Mouse (Mus musculus) spleen, adult 2 months (tissue): Measurements from ENCODE around the gene Ptprn2. TPM values are rescaled to one million over a fixed set of nuclear protein-coding genes. Genes with fewer than 3 reads are reported as not detected.

ENCODE experiments used
- DNase-seq, 2 experiments: peaks; one replicate each; pipeline versions ENCODE4 v3.0.0 to v3.0.0-alpha.2; 2012 to 2021; ENCODE audit warnings: low spot score in 2 of 2, low read depth in 1 of 2
- H3K27ac ChIP-seq: fragments of 200-500 bp; 2 replicates; pipeline ENCODE4 v1.5.1; 2012; ENCODE audit warnings: low read length, inconsistent platforms; ENCODE audit not compliant: insufficient read depth
- H3K27me3 ChIP-seq: fragments of 200-500 bp; 2 replicates; pipeline ENCODE4 v1.6.1; 2012; ENCODE audit warnings: mild to moderate bottlenecking, moderate library complexity, low read length, inconsistent platforms; ENCODE audit not compliant: control insufficient read depth, insufficient read depth
- H3K36me3 ChIP-seq: fragments of 200-500 bp; 2 replicates; pipeline ENCODE4 v1.6.1; 2012; ENCODE audit warnings: mild to moderate bottlenecking, low read length, inconsistent platforms; ENCODE audit not compliant: control insufficient read depth, insufficient read depth
- H3K4me1 ChIP-seq: fragments of 200-500 bp; 2 replicates; pipeline ENCODE4 v1.6.1; 2011; ENCODE audit warnings: inconsistent platforms; ENCODE audit not compliant: control insufficient read depth, insufficient read depth, insufficient read length
- H3K4me3 ChIP-seq: fragments of 200-500 bp; 2 replicates; pipeline ENCODE4 v1.5.1; 2011; ENCODE audit warnings: mild to moderate bottlenecking, inconsistent platforms; ENCODE audit not compliant: insufficient read depth, insufficient read length; ENCODE audit errors: extremely low read depth
- CTCF ChIP-seq: fragments of 200-500 bp; IDR thresholded peaks from 2 replicates; pipeline ENCODE4 v1.5.1; 2011; ENCODE audit warnings: mild to moderate bottlenecking, inconsistent platforms; ENCODE audit not compliant: insufficient read depth, insufficient read length, insufficient replicate concordance; ENCODE audit errors: extremely low read depth
- POLR2A ChIP-seq: fragments of 200-500 bp; IDR thresholded peaks from 2 replicates; pipeline ENCODE4 v1.6.1; 2011; ENCODE audit warnings: low read depth, low read length, inconsistent platforms
- WGBS: fragments of 180-500 bp; shearing (Covaris S2); methylation state at CpG from one replicate; pipeline ENCODE4 v1.1.7; 2018; 5-methylcytosine and 5-hydroxymethylcytosine counted together
- polyA plus RNA-seq: library from polyadenylated mRNA; depleted of rRNA; stranded (reverse); fragments of >200 nt; gene quantifications from 2 replicates; pipeline ENCODE4 v1.2.3, GENCODE M21; 2012

The Ptprn2 gene
- polyA plus RNA-seq, 1 experiment: 0.96 TPM

- H3K4me1 ChIP-seq: no peaks in the 10 kb centered on the region
- TF ChIP-seq CTCF (no peak), POLR2A (no peak)
- no peaks in the 10 kb centered on the region for H3K27me3 ChIP-seq
- no peak for DNase-seq
- H3K4me3 ChIP-seq: no peak overlapping the region
- 82% methylated on average over 5 of the region's 5 CpGs for WGBS
- H3K27ac ChIP-seq: no peak overlapping the region
- H3K36me3 ChIP-seq: no peaks in the 10 kb centered on the region
These were observed 441.6 kb downstream of the Ptprn2 start for GRCm38 (mm10) chr12:116927115-116927514.

DNA sequence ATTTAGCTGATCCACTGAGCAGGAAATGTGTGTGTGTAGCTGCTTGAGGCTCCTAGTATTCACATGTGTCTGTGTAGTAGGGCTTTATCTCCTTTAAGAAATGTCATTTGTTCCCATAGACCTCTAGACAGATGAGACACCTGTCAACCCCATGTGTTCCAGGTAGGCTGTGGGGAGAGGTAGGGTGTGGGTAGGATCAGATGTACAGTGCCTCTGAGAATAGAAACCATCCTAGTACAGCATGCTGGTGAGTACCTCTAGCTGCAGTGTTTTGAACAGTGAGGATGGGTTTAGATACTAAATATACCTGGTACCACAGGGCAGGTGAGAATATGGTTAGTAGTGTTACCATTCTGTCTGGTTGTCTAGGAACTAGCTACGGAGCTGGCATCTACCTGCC lies 442.0 kb downstream of the Ptprn2 start:
- H3K27ac ChIP-seq: no peak overlapping the region
- WGBS: 81% methylated on average over 1 of the region's 1 CpGs
- no peaks in the 10 kb centered on the region for H3K4me1 ChIP-seq
- no peak for DNase-seq
- H3K36me3 ChIP-seq: no peaks in the 10 kb centered on the region
- TF ChIP-seq CTCF (no peak), POLR2A (no peak)
- H3K4me3 ChIP-seq: no peak overlapping the region
- H3K27me3 ChIP-seq: no peaks in the 10 kb centered on the region

DNA sequence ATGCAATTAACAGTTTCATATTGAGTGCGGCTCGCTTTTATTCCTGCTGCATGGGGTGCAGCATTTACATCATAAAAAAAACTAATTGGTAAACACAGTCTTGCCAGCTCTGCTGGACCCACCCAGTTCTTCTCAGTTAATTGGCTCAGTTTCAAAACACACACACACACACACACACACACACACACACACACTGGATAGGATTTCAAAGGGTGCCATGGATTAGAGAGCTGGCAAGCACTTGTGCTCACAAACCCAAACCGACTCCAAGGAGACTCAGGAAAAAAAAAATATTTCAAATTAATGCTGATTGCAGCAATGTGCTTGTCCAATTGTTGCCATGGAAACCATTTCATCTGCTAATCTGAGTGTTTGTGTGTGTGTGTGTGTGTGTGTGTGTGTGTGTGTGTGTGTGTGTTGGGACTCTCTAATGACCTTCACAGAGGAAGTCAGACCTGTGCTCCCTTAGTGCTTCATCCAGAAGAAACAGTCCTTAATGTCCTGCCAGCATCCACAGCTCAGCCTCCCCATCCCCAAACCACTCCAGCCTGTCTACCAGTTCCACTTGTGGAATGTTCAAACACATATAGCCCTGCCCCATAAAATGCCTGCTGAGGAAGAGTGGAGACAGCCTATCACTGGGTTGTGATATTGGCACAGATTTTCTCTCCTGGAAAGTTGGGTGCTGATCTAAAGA lies 452.8 kb downstream of the Ptprn2 start:
- H3K27me3 ChIP-seq: no peaks in the 10 kb centered on the region
- no peak overlapping the region for H3K27ac ChIP-seq
- H3K4me1 ChIP-seq: no peaks in the 10 kb centered on the region
- H3K36me3 ChIP-seq: no peaks in the 10 kb centered on the region
- no peak overlapping the region for H3K4me3 ChIP-seq
- 74% methylated on average over 3 of the region's 3 CpGs for WGBS
- DNase-seq: no peak
- TF ChIP-seq CTCF (no peak), POLR2A (no peak)

GRCm38 (mm10) chr12:116943883-116944282 lies 458.4 kb downstream of the Ptprn2 start:
- DNase-seq: no peak
- no peak for TF ChIP-seq CTCF
- no peak for TF ChIP-seq POLR2A
- 88% methylated on average over 5 of the region's 5 CpGs for WGBS
- Histone ChIP-seq H3K4me1 (no peaks in the 10 kb centered on the region), H3K4me3 (no peak overlapping the region), H3K27ac (no peak overlapping the region), H3K36me3 (no peaks in the 10 kb centered on the region), H3K27me3 (no peaks in the 10 kb centered on the region)

GRCm38 (mm10) chr12:116948151-116948928 lies 462.8 kb downstream of the Ptprn2 start:
- H3K4me3 ChIP-seq: no peak overlapping the region
- H3K27ac ChIP-seq: no peak overlapping the region
- no peaks in the 10 kb centered on the region for H3K36me3 ChIP-seq
- no peak for TF ChIP-seq POLR2A
- TF ChIP-seq CTCF: no peak
- 81% methylated on average over 4 of the region's 4 CpGs for WGBS
- no peak for DNase-seq
- no peaks in the 10 kb centered on the region for H3K4me1 ChIP-seq
- H3K27me3 ChIP-seq: no peaks in the 10 kb centered on the region

- TF ChIP-seq CTCF (no peak), POLR2A (no peak)
- Histone ChIP-seq H3K36me3 (no peaks in the 10 kb centered on the region), H3K27me3 (no peaks in the 10 kb centered on the region), H3K4me3 (no peak overlapping the region), H3K27ac (no peak overlapping the region), H3K4me1 (no peaks in the 10 kb centered on the region)
- DNase-seq: no peak
- 79% methylated on average over 3 of the region's 3 CpGs for WGBS
These were observed 464.2 kb downstream of the Ptprn2 start for GRCm38 (mm10) chr12:116949726-116950125.
